Mouse (Mus musculus) CH12.LX (cell line): ENCODE data around the gene Rtn2. TPM values are rescaled to one million over a fixed set of nuclear protein-coding genes. Genes with fewer than 3 reads are reported as not detected.
"Not testable (repeated sequence)": the region's sequence is repeated elsewhere in the genome, so short reads cannot be mapped to it uniquely, and the experiment has no call there.

Experiments used
- DNase-seq: peaks from one replicate; pipeline ENCODE4 v3.0.0-alpha.2; 2013; ENCODE audit errors: extremely low read depth
- H3K27ac ChIP-seq: 2 replicates; pipeline ENCODE4 v1.5.1; 2012; ENCODE audit warnings: low read depth, mild to moderate bottlenecking, control low read depth, moderate library complexity; ENCODE audit not compliant: insufficient read depth
- H3K27me3 ChIP-seq: replicated peaks from 2 replicates; pipeline ENCODE3; 2012; ENCODE audit warnings: inconsistent platforms
- H3K36me3 ChIP-seq, 2 experiments: replicated peaks in 1 of 2; 2 replicates each; pipeline versions ENCODE3 to v1.6.1; 2012; ENCODE audit warnings: inconsistent platforms in 1 of 2, low read length in 1 of 2, mild to moderate bottlenecking in 1 of 2, mixed read lengths in 1 of 2, moderate library complexity in 1 of 2; ENCODE audit not compliant: control insufficient read depth in 1 of 2, insufficient read depth in 1 of 2
- H3K4me1 ChIP-seq, 2 experiments: 2 replicates each; pipeline ENCODE4 v1.6.1; 2012; ENCODE audit warnings: inconsistent platforms in 1 of 2, moderate library complexity in 1 of 2; ENCODE audit not compliant: insufficient read depth in 2 of 2, control insufficient read depth in 1 of 2
- H3K4me2 ChIP-seq: 2 replicates; pipeline ENCODE4 v1.6.1; 2012; ENCODE audit warnings: low read depth, mild to moderate bottlenecking, control low read depth; ENCODE audit not compliant: poor library complexity, insufficient read depth, severe bottlenecking
- H3K4me3 ChIP-seq, 3 experiments: fragments of 150-350 bp in 1 of 3; sonication (generic) in 1 of 3; replicated peaks in 1 of 3; 2 replicates each; pipeline versions ENCODE3 to v1.5.1; 2011 to 2012; ENCODE audit warnings: low read depth in 2 of 3, low read length in 2 of 3, mild to moderate bottlenecking in 2 of 3, moderate library complexity in 2 of 3, control low read depth in 1 of 3, improper control_type of control experiment in 1 of 3, inconsistent platforms in 1 of 3, mixed read lengths in 1 of 3; ENCODE audit not compliant: poor library complexity in 1 of 3
- H3K79me2 ChIP-seq: replicated peaks from 2 replicates; pipeline ENCODE4 v1.6.1; 2012; ENCODE audit warnings: mild to moderate bottlenecking, moderate library complexity; ENCODE audit not compliant: control insufficient read depth, poor library complexity, insufficient read depth, severe bottlenecking; ENCODE audit errors: extremely low read depth
- H3K9ac ChIP-seq: 2 replicates; pipeline ENCODE4 v1.6.1; 2012; ENCODE audit warnings: low read depth, mild to moderate bottlenecking, control low read depth, moderate library complexity; ENCODE audit not compliant: insufficient read depth
- H3K9me3 ChIP-seq: replicated peaks from 2 replicates; pipeline ENCODE3; 2012; ENCODE audit warnings: low read length, inconsistent platforms, mixed read lengths
- CHD1 ChIP-seq: IDR thresholded peaks from 2 replicates; pipeline ENCODE4 v1.6.1; 2012; ENCODE audit warnings: low read depth, low read length, improper control_type of control experiment, inconsistent platforms
- CTCF ChIP-seq, 2 experiments: IDR thresholded peaks in 1 of 2; conservative IDR thresholded peaks in 1 of 2; 2 replicates each; pipeline ENCODE4 v1.5.1; 2011 to 2012; ENCODE audit warnings: low read depth in 2 of 2, low read length in 2 of 2, improper control_type of control experiment in 1 of 2, inconsistent platforms in 1 of 2, mild to moderate bottlenecking in 1 of 2, moderate library complexity in 1 of 2
- ETS1 ChIP-seq: conservative IDR thresholded peaks from 2 replicates; pipeline ENCODE4 v1.6.1; 2012; ENCODE audit warnings: low read depth, mild to moderate bottlenecking, inconsistent platforms, low read length, improper control_type of control experiment, moderate library complexity
- JUN ChIP-seq: IDR thresholded peaks from 2 replicates; pipeline ENCODE4 v1.6.1; 2011; ENCODE audit warnings: low read depth, mild to moderate bottlenecking, low read length, improper control_type of control experiment, moderate library complexity; ENCODE audit not compliant: insufficient read depth
- MAX ChIP-seq: IDR thresholded peaks from 2 replicates; pipeline ENCODE4 v1.6.1; 2011; ENCODE audit warnings: low read length, improper control_type of control experiment
- MYC ChIP-seq: IDR thresholded peaks from 2 replicates; pipeline ENCODE4 v1.6.1; 2011; ENCODE audit warnings: low read depth, mild to moderate bottlenecking, improper control_type of control experiment, low read length
- RAD21 ChIP-seq: IDR thresholded peaks from 2 replicates; pipeline ENCODE4 v1.6.1; 2011; ENCODE audit warnings: low read depth, mild to moderate bottlenecking, low read length, improper control_type of control experiment, moderate library complexity
- SIN3A ChIP-seq: IDR thresholded peaks from 2 replicates; pipeline ENCODE4 v1.6.1; 2012; ENCODE audit warnings: low read length, improper control_type of control experiment, inconsistent platforms
- SMC3 ChIP-seq: IDR thresholded peaks from 2 replicates; pipeline ENCODE4 v1.6.1; 2011; ENCODE audit warnings: low read depth, low read length, improper control_type of control experiment
- TCF12 ChIP-seq: IDR thresholded peaks from 2 replicates; pipeline ENCODE4 v1.6.1; 2014; ENCODE audit warnings: low read depth, mild to moderate bottlenecking, inconsistent platforms, low read length, improper control_type of control experiment
- ZNF384 ChIP-seq: IDR thresholded peaks from 2 replicates; pipeline ENCODE4 v1.6.1; 2012; ENCODE audit warnings: low read depth, low read length, improper control_type of control experiment, inconsistent platforms
- dilution Hi-C: fragments of 300-500 bp; cut with MboI; formaldehyde crosslinking; loops from 2 replicates; pipeline ENCODE4 v1.14.3; 2020; ENCODE audit warnings: low sequenced_read_pairs; ENCODE audit not compliant: extremely low pct_unique_long_range_greater_than_20kb, extremely low pct_ligation_motif_present
- in situ Hi-C: fragments of 300-500 bp; cut with MboI; formaldehyde crosslinking; loops from 3 replicates; pipeline ENCODE4 v1.14.3; 2019; ENCODE audit warnings: low sequenced_read_pairs, low pct_ligation_motif_present, low pct_unique_long_range_greater_than_20kb, mixed read lengths
- polyA plus RNA-seq: library from polyadenylated mRNA; unstranded; fragments of >175 nt; gene quantifications from 2 replicates; pipeline ENCODE4 v1.2.1, GENCODE M21; 2012; ENCODE audit warnings: low read depth; ENCODE audit not compliant: insufficient read length
- total RNA-seq, 2 experiments: library from RNA; depleted of rRNA; stranded (reverse); fragments of 300-350 nt in 1 of 2; fragments of >200 nt in 1 of 2; gene quantifications; 2 replicates each; pipeline ENCODE4 v1.2.3; 2012 to 2014

The Rtn2 gene
- total and polyA plus RNA-seq, 3 experiments, result 0.56 to 0.76 (median 0.72) TPM

GRCm38 (mm10) chr7:19279581-19280114 is 2.8 kb upstream of the Rtn2 start, which contains the start of gene Ppm1n:
Gene Ppm1n (minus strand): TSS chr7:19280064.
- H3K36me3 ChIP-seq, result no peaks in the 10 kb centered on the region
- H3K4me3 ChIP-seq, result no peak within 1 kb of the TSS
- H3K27ac ChIP-seq, result no peak within 1 kb of the TSS
- dilution Hi-C loops (no loop called here), in situ Hi-C loops (loop anchor here (5.0 kb wide), 1 partner anchor 97 kb away; no protein-coding TSS in a partner anchor)
- no peak within 1 kb of the TSS for H3K4me2 ChIP-seq
- H3K9me3 ChIP-seq, result peaks cover 2% of the 10 kb centered on the region
- TF ChIP-seq MYC (no peak), TCF12 (no peak), ZNF384 (no peak), CHD1 (no peak), CTCF (conservative IDR thresholded peaks at IDR 0.05 in 1 of 2, IDR thresholded peaks at IDR 0.05 in 1 of 2; ENCODE audit: low read depth in 2 of 2, low read length in 2 of 2) (no peak), ETS1 (no peak), JUN (no peak)
- DNase-seq, result no peak
- H3K9ac ChIP-seq, result no peak within 1 kb of the TSS
- no peaks in the 10 kb centered on the region for H3K79me2 ChIP-seq
- peaks cover 2 to 31% of the 10 kb centered on the region in 2 experiments; a peak in 3 of 4 replicates for H3K4me1 ChIP-seq
- peaks cover 18% of the 10 kb centered on the region for H3K27me3 ChIP-seq

- H3K4me1 ChIP-seq, result peaks cover 2 to 20% of the 10 kb centered on the region in 2 experiments; a peak in 3 of 4 replicates
- in situ Hi-C loops, result loop anchor here (5.0 kb wide), 1 partner anchor 99 kb away; no protein-coding TSS in a partner anchor
- H3K4me3 ChIP-seq, result peak overlapping the region in 1 of 3 experiments; percentile 58
- H3K27me3 ChIP-seq, result peaks cover 31% of the 10 kb centered on the region
- H3K36me3 ChIP-seq, H3K27ac ChIP-seq, H3K9ac ChIP-seq, H3K79me2 ChIP-seq, dilution Hi-C loops, H3K9me3 ChIP-seq: not testable (repeated sequence)
- 0 out of 2 replicates have a peak overlapping the region, but pooled peaks have one; percentile 92 for H3K4me2 ChIP-seq
- peak; percentile 54 for DNase-seq
- TF ChIP-seq CTCF (conservative IDR thresholded peaks at IDR 0.05 in 1 of 2, IDR thresholded peaks at IDR 0.05 in 1 of 2; ENCODE audit: low read depth in 2 of 2, low read length in 2 of 2), result peak; percentile 32 to 64; a peak in 3 of 4 replicates
- peak; percentile 26; the same call in 1 of the 2 replicates for TF ChIP-seq MAX
- peak; percentile 47; the same call in 1 of the 2 replicates for TF ChIP-seq SIN3A
- TF ChIP-seq SMC3, result peak; percentile 58
- peak; percentile 56 for TF ChIP-seq RAD21
Measured at GRCm38 (mm10) chr7:19281680-19282304, 632 bp upstream of the Rtn2 start.
